Mouse (Mus musculus): Measurements from ENCODE around the gene Dcp1b.

Gene Dcp1b

DNA sequence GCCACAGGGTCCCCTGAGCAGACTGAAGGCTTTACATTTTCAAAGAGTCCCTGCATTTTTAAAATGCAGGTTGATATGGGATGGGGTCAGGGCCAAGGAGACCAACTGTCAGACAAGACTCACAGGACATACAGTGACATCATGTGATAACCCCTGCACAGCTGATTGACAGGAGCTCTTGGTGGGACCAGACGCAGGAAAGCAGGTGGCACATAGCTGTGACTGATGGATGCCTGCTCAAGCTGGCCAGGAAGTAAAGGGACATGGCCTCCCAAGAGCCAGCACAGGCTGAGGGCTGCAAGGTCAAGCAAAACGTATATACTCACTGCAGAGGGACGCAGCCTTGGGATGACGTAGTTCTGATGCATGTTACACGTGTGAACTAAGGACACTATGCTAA, 60.4 kb downstream of the Dcp1b start:
- DNase-seq = no peak

GRCm38 (mm10) chr6:119236241-119236640, 61.2 kb downstream of the Dcp1b start, which contains the start of gene Cacna2d4:
TSS of gene Cacna2d4 (plus strand) at chr6:119236526.
- no peak for DNase-seq

- peak; percentile 67 for DNase-seq
These were observed 62.5 kb downstream of the Dcp1b start for GRCm38 (mm10) chr6:119237427-119237989.

GRCm38 (mm10) chr6:119239341-119240005, 64.4 kb downstream of the Dcp1b start:
- DNase-seq = no peak

DNA sequence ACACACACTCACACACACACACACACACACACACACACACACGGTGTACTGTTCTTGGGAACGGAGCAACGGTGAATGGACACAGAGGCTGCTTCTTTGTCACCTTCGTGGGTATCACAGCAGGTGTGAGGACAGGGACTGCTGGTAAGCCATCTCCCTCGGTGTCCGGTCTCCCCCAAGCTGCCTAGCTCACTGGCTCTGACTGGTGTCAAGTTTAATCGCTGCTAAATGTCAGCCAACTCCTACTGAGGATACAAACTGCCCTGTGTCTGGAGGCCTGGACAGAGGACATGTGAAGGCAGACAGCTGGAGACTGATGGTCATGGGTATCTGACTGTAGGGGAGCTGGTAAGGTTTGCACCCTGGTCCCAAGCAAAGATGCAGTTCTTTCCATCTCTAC, 65.2 kb downstream of the Dcp1b start:
- no peak for DNase-seq

GRCm38 (mm10) chr6:119240871-119241705, 66.0 kb downstream of the Dcp1b start:
- DNase-seq = no peak

DNA sequence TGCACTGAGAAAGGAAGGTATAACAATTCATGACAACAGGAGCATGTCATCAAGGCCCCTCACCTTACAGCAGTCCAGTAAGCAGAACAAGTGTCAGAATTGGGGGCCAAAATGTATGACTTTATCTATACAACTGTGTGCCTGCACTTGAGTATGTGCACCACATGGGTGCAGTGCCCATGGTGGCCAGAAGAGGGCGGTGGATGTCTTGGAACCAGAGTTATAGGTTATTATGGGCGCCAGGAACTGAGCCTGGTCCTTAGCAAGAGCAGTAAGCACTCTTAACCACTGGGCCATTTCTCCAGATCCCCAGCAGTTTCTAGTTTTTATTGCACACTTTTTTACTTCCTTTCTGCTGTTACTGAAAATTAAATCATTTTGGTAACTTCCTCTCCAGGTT, 71.0 kb downstream of the Dcp1b start:
- DNase-seq = no peak

- DNase-seq = no peak
These were observed 73.5 kb downstream of the Dcp1b start for GRCm38 (mm10) chr6:119248578-119248977.

DNA sequence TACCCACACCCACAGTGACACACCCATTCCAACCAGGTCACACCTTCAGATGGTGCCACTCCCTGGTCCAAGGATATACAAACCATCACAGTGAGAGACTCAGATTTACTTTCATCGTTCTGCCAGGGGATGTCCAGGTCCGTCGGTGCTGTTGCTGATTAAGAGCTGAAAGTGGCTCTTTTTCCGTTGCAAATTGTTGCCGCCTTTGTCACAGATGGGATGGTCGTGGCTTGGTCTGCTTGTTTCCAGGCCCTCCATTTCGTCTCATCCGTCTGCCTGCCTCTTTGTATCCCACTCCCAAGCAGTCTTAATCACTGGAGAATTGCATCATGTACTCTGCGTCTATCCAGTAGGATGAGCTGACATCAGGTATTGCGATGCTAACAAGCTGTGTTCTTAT, 74.7 kb downstream of the Dcp1b start:
- DNase-seq = no peak

GRCm38 (mm10) chr6:119251704-119252103, 76.7 kb downstream of the Dcp1b start:
- DNase-seq = no peak
